Mouse (Mus musculus): ENCODE data around the gene Gm14391.
"Not testable (repeated sequence)": the region's sequence is repeated elsewhere in the genome, so short reads cannot be mapped to it uniquely, and the experiment has no call there.

Gm14391 gene

GRCm38 (mm10) chr2:175206732-175207131, at the start of gene Gm14391:
TSS of gene Gm14391 (minus strand) at chr2:175206917.
- DNase-seq (ENCODE audit: low spot score in 2 of 2), result not testable (repeated sequence)

- DNase-seq (ENCODE audit: low spot score in 2 of 2), result not testable (repeated sequence)
Measured at GRCm38 (mm10) chr2:175179008-175179407, 27.7 kb downstream of the Gm14391 start.

DNA sequence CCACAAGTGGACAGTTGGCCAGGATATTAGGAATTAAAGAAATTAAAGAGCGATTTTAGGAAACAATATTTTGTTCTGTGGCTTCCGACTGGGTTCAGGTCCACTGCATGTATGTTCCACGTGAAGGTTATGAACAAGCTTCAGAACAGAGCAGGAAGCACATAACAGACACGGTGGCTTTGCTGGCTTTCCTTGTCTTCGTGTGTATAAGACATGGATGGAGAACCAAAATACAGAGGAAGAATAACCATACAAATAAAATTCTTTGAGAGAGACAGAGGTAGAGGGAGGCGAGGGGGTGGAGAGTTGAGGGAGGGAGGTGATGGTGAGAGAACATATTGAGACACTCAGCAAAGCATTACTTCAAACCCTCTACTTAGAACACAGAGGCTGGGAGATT, 30.4 kb downstream of the Gm14391 start:
- DNase-seq (ENCODE audit: low spot score in 2 of 2), result no peak

DNA sequence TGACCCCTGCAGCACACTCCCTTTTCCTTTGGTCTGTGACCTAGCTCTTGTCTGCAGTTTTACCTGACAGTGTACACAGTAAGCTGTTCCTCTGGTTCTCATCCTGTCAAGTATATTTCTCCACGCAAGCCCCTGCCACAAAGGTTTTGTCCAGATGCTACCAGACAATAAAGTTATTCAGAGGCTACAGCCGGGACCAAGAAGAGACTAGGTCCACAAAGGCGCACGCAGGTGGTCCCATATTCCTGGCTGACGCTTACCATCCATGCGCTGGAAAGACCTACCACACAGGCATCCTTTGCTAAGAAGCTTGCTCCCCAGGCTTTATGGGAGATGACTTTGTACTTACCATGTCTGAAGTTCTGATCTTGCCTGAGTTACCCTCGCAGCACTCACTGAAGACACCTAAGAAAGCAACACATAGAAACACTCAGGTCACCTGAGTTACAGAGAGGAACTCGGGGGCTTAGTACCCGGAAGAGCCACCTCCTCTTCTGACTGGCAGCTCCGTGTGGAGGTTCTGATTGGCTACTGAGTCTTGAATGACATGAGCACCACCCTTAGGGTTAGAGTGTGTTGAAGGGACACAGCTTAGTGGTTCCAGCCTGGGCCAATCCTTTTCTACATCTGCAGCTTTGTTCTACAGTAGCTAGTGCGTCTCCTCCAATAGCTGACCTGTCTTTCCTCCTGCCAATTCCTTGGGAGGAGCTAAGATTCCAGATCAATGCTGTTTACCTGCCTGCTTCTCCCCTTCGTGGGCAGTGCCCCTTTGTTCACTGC, 31.1 kb downstream of the Gm14391 start, which contains the start of gene Gm14443:
Gm14443 (minus strand) TSS at position 471 of the 780 bp plus-strand sequence.
- DNase-seq (ENCODE audit: low spot score in 2 of 2), result not testable (repeated sequence)

GRCm38 (mm10) chr2:175174058-175174457, 32.7 kb downstream of the Gm14391 start:
- DNase-seq (ENCODE audit: low spot score in 2 of 2), result not testable (repeated sequence)

DNA sequence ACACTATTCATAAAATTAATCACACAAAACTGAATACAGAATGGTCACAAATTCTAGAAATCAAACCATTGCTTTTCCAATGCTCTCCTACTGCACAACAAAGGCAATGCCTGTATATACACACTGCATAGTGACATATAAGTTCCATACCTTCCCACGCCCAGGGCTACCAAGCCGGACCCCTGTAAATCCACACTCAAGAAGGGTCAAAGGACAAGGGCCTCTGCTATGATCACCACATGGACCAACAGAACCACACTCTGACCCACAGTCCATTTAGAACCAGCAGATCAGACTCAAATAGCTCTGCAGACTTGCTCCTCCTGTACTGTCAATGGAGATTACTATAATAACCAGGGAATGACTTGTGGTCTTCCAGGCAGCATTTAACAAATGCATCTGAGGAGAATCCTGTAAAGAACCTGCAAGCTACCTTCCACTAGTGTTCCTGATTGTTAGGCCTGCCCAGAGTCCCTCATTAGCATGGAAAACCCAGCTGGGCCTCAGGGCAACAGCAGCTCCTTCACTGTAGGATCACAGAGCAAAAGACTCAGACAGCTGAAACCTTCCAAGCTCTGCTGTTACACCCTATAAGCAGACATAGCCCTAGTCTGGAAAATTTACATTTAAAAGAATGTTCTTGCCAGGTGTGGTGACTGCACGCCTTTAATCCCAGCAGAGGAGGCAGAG, 33.7 kb downstream of the Gm14391 start:
- not testable (repeated sequence) for DNase-seq (ENCODE audit: low spot score in 2 of 2)

- DNase-seq (ENCODE audit: low spot score in 2 of 2), result no peak
Measured at GRCm38 (mm10) chr2:175172123-175172522, 34.6 kb downstream of the Gm14391 start.

DNA sequence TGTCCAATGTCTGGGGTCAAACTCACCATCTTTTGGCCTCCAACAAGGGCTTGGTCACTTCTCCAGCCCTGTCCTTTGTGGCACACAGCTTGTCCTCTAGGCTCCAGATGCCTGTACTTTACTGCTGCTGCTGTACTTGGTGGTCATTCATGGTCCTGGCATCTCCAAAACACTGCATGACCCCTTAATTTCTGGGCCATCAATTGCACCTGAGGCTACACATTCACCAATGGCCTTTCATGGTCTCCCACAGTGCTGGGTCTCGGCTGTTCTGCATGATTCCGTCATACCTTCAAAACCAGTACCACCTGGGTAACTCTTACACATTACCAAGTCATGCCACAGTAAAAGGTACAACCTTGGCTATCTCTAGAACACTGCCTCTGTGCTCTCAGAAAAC, 39.8 kb downstream of the Gm14391 start:
- not testable (repeated sequence) for DNase-seq (ENCODE audit: low spot score in 2 of 2)

DNA sequence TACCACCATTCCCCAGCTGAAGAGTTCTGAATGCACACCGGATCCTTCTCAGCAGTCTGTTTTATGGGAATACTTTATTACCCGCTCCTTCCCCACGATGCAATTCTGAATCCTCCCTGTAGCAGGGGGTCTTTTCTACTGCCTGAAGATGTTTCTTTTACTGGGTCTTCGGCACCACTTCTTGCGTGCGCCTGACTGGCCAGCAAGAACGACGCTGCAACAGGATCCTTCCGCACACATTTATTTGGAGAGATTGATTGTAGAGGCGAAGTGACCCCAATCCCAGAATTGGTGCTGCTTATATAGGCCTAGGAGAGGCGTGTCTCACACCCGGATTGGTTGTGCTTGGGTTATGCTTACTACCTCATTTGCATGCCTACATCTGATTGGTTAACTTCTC, 41.6 kb downstream of the Gm14391 start:
- DNase-seq (ENCODE audit: low spot score in 2 of 2), result not testable (repeated sequence)

GRCm38 (mm10) chr2:175161438-175161837, 45.3 kb downstream of the Gm14391 start:
- DNase-seq (ENCODE audit: low spot score in 2 of 2), result not testable (repeated sequence)

GRCm38 (mm10) chr2:175158642-175159041, 48.1 kb downstream of the Gm14391 start:
- no peak for DNase-seq (ENCODE audit: low spot score in 2 of 2)

GRCm38 (mm10) chr2:175156696-175157095, 50.0 kb downstream of the Gm14391 start:
- no peak for DNase-seq (ENCODE audit: low spot score in 2 of 2)

- not testable (repeated sequence) for DNase-seq (ENCODE audit: low spot score in 2 of 2)
Measured at GRCm38 (mm10) chr2:175141993-175142295, 64.8 kb downstream of the Gm14391 start, which contains the start of gene Gm14399. TSS of gene Gm14399 (minus strand) at chr2:175142012.

DNA sequence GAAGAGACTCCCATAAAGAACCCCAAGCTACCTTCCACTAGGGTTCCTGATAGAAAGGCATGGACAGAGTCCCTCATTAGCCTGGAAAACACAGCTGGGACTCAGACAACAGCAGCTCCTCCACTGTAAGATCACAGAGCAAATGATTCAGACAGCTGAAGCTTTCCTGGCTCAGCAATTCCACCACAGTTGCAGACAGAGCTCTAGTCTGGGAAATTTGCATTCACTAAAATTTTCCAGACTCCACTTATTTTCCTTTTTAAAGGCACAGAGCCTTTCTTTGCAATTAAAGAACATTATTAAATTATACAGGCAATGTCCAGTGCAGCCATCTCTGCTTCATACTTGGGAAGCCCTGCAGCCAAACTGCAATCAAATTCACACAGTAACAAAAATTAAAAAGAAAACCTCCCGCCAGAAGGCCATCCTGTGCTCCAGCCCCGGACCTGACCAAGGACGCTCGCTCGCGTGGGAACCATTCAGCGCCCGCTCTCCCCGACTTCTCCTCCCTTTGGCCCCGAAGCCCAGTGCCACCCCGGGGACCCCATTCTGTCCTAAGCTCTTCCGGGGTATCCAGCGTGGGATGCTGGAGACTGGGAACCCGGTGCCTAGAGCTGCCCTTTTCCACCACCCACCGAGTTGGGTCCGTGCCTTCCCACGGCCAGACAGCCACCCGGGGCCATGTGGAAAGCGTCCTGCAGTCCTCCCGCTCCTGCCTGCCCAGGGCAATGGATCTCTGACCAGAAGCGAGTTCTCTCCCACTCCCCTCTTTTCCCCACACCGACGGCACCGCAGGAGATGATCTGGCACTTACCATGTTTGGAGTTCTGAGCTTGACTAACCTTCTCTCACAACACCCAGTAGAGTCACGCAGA, 65.4 kb downstream of the Gm14391 start:
- DNase-seq (ENCODE audit: low spot score in 2 of 2), result peak; percentile 13 to 19
